Mouse (Mus musculus) megakaryocyte, embryonic 14.5 days (primary cell): ENCODE results near the gene Tspan17. TPM values are rescaled to one million over a fixed set of nuclear protein-coding genes. Genes with fewer than 3 reads are reported as not detected.

Experiments used
- H3K27me3 ChIP-seq: replicated peaks from 2 replicates; pipeline ENCODE3; 2012; ENCODE audit warnings: inconsistent platforms
- H3K36me3 ChIP-seq: replicated peaks from 2 replicates; pipeline ENCODE3; 2012; ENCODE audit warnings: low read length, inconsistent platforms, mixed read lengths
- H3K4me1 ChIP-seq: 2 replicates; pipeline ENCODE4 v1.6.1; 2012; ENCODE audit warnings: inconsistent platforms
- H3K4me3 ChIP-seq: replicated peaks from 2 replicates; pipeline ENCODE3; 2012; ENCODE audit warnings: moderate library complexity, mild to moderate bottlenecking, inconsistent platforms
- H3K9me3 ChIP-seq: 2 replicates; pipeline ENCODE4 v1.6.1; 2012; ENCODE audit warnings: inconsistent platforms
- FLI1 ChIP-seq: IDR thresholded peaks from 2 replicates; pipeline ENCODE4 v1.6.1; 2012; ENCODE audit warnings: low read length, inconsistent platforms, mixed read lengths
- GATA1 ChIP-seq: IDR thresholded peaks from 3 replicates; pipeline ENCODE4 v1.6.1; 2012; ENCODE audit warnings: mixed read lengths, low read length, inconsistent platforms, borderline replicate concordance
- polyA plus RNA-seq: library from polyadenylated mRNA; stranded (reverse); fragments of >175 nt; gene quantifications from 2 replicates; pipeline ENCODE4 v1.2.3, GENCODE M21; 2012; ENCODE audit warnings: low replicate concordance; ENCODE audit not compliant: insufficient read depth

Tspan17 gene
- polyA plus RNA-seq, 1 experiment: 8.0 TPM

DNA sequence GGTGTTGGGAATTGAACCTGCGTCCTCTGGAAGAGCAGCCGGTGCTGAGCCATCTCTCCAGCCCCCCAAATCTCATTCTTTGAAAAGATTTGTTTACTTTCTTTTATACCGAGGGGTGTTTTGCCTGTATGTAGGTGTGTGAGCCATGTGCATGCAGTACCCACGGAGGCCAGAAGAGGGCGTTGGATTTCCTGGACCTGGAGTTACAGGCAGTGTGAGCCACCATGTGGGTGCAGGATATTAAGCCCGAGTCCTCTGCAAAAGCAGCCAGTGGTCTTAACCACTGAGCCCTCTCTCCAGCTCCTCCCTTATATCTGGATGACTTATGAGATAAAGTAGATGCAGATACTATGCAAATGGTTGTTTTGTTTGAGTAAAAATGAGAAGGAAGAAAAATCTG lies 13.8 kb downstream of the Tspan17 start:
- H3K9me3 ChIP-seq: peaks cover 10% of the 10 kb centered on the region
- H3K27me3 ChIP-seq: peaks cover 54% of the 10 kb centered on the region
- no peaks in the 10 kb centered on the region for H3K36me3 ChIP-seq
- H3K4me3 ChIP-seq: no peak overlapping the region
- TF ChIP-seq FLI1: no peak
- no peak for TF ChIP-seq GATA1
- peaks cover 4% of the 10 kb centered on the region; the same call in 1 of the 2 replicates for H3K4me1 ChIP-seq

DNA sequence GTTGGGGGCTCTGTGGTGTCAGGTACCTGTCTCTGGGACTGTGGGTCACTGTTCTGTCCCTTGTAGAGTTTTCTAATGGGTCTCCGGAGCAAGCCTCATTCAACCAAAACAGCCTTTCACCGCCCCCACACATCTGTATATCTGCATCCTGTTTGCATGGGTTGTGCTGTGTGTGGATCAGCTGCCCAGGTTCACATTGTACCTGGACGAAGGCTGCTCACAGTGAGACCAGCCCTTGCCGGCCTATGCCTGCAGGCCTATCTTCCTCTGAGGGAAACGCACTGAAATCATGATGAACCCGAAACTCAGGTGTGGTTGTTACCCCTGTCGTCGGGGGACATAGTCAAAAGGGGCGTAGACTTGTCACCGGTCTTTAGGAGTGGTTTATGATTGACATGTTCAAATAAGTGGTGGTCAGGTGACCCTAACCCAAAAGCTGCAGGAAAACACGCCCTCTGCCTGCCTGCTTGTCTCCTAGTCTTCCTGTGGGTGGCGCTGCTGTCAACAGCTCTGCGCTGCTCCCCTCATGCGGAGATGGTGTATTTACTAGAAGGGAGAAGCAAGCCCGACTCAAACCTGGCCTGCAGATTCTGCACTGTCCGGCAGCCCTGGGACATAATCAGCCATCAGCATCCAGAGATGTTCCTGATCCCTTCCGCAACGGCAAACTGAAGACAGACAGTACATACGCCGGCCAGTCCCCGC lies 16.1 kb downstream of the Tspan17 start:
- TF ChIP-seq GATA1: no peak
- TF ChIP-seq FLI1: no peak
- H3K36me3 ChIP-seq: no peaks in the 10 kb centered on the region
- H3K4me1 ChIP-seq: no peaks in the 10 kb centered on the region; the same call in 1 of the 2 replicates
- H3K4me3 ChIP-seq: no peak overlapping the region
- peaks cover 43% of the 10 kb centered on the region for H3K27me3 ChIP-seq
- H3K9me3 ChIP-seq: peaks cover 10% of the 10 kb centered on the region

DNA sequence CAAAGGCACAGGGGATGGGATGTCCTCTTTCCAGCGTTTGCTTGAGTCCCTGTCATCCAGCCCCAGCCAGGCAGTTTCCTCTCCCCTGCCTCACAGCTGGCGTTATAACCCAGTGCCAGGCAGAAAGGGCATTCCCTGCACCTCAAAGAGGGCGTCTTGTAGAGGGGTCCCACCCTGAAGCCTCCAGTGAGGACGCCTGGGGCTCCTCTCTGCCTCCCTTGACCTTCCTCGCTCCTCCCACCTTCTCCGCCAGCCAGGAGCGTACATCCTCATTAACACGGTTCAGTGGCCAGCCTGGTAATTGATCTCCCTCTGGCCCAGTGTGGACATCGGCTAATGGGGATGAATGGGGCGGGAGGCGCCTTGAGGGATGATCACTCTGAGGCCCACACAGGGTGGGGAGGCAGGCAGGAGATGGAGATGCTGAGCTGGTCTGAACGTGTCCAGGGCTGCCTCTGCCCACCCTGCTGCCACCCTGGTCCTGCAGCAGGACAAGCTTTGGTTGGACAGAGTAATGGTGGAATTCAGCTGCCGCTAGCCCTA lies 17.3 kb downstream of the Tspan17 start:
- Histone ChIP-seq H3K36me3 (no peaks in the 10 kb centered on the region), H3K27me3 (peaks cover 38% of the 10 kb centered on the region), H3K9me3 (peaks cover 10% of the 10 kb centered on the region), H3K4me3 (no peak overlapping the region), H3K4me1 (no peaks in the 10 kb centered on the region; the same call in 1 of the 2 replicates)
- TF ChIP-seq GATA1 (no peak), FLI1 (no peak)

DNA sequence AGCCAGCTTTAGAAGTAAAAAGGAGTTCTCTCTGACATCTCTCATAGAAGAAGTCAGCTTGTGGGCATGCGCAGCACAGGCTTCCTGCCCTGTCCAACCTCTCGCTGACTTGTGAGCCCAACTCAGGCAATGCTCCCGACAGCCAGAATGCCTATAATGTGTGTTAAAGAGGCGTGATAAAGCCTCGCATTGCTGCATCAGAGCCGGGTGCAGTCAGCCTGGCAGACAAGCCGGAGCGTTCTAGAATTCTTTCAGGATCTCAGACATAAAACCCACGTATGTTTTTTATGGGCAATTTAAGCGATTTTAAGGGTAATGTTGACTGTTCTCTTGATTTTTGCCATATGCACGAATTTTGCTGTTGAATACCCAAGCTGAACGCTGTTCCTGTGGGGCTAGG lies 18.9 kb downstream of the Tspan17 start:
- no peak for TF ChIP-seq GATA1
- no peak for TF ChIP-seq FLI1
- Histone ChIP-seq H3K4me1 (no peaks in the 10 kb centered on the region; the same call in 1 of the 2 replicates), H3K9me3 (peaks cover 7% of the 10 kb centered on the region), H3K27me3 (peaks cover 37% of the 10 kb centered on the region), H3K4me3 (no peak overlapping the region), H3K36me3 (no peaks in the 10 kb centered on the region)

DNA sequence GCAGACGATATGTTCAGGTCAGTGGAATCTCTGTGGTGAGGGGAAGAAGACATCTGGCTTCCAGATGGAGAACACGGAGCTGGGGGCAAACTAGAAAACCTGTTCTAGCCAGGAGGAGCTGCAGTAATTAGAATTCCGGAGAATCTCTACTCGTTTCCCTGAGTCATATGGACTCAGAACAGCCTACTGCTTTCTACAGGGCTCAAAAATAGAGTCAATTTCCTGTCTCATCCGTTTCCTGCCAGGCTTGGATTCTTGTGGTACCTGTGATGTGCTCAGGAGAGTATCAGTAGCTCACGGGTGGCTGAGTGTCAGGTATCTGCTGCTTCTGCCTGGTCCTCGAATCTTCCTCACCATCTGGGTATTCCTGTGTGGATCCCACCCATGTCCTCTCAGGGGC lies 22.3 kb downstream of the Tspan17 start:
- Histone ChIP-seq H3K9me3 (0 out of 2 replicates have a peak, but pooled peaks cover 4% of the 10 kb centered on the region), H3K4me3 (no peak overlapping the region), H3K27me3 (peaks cover 21% of the 10 kb centered on the region), H3K36me3 (no peaks in the 10 kb centered on the region), H3K4me1 (no peaks in the 10 kb centered on the region)
- TF ChIP-seq GATA1 (no peak), FLI1 (no peak)

DNA sequence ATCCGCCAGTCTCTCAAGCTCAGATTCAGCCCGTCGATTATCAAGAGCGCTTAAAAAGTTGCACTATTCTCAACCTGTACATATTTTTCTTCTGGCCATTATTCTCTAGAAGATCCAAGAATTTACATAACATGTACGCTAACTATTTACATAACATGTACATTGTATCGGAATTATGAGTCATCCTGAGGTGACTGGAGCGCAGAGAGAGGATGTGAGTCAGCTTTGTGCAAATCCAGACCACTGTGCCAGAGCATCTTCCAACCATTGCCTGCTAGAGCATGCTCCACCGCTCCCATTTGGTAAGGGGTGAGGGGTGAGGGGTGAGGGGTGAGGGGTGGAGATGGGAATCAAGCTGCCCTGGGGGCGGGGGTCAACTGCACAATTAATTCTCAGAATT lies 24.2 kb downstream of the Tspan17 start:
- H3K4me1 ChIP-seq: no peaks in the 10 kb centered on the region
- H3K9me3 ChIP-seq: no peaks in the 10 kb centered on the region
- peaks cover 24% of the 10 kb centered on the region for H3K27me3 ChIP-seq
- H3K4me3 ChIP-seq: no peak overlapping the region
- TF ChIP-seq GATA1: no peak
- TF ChIP-seq FLI1: no peak
- no peaks in the 10 kb centered on the region for H3K36me3 ChIP-seq

DNA sequence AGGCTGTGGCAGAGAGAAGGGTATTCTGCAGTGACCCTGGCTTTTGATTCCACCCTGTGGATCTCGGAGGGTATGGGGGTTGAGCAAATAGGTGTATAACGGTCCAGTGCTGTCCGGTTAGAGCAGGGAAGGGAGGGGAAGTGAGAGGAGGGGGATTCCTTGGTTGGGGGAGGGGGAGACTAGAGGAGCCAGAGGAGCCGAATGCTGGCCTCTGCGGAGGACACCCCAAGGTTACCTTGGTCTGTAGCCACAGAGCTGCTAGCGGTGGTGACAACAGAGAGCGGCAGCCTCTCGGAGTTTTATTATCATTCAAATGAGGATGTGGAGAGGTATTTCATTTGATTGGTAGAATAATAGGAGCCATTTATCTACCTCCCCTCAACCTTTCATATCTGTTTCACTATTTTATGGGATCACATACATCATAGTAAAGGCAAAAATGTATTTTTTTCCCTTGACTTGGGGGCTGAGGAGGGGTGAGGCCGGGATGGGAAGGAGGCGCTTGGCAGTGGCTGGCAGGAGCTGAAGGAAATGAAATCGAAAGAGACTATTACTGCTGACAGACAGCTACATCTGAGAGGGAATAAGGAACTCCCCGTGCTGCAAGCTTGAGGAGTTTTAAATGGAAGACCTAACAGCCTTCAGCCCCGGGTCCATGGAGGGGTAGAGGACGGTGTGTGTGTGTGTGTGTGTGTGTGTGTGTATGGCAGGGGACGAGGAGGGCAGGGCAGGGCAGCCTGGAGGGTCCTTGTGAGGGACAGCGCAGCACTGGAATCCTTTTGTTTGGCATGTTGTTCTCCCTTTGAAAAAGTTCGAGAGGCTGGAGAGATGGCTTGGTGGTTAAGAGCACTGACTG lies 29.4 kb downstream of the Tspan17 start:
- TF ChIP-seq FLI1 (no peak), GATA1 (no peak)
- peaks cover 39% of the 10 kb centered on the region for H3K27me3 ChIP-seq
- no peak overlapping the region for H3K4me3 ChIP-seq
- H3K4me1 ChIP-seq: peaks cover 12% of the 10 kb centered on the region
- H3K36me3 ChIP-seq: no peaks in the 10 kb centered on the region
- no peaks in the 10 kb centered on the region for H3K9me3 ChIP-seq

DNA sequence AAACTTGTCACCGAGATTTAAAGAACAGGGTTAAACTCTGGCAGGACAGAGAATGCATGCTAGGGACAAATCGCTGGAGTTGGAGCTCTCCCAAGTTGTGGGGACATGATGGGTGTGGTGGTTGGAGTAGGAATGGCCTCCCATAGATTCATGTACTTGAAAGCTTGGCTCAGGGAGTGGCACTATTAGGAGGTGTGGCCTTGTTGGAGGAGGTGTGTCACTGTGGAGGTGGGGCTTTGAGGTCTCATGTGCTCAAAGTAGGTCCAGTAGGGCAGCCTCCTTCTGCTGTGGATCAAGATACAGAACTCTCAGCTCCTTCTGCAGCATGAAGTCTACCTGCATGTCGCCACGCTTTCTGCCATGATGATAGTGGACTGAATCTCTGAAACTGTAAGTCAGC lies 31.9 kb downstream of the Tspan17 start:
- TF ChIP-seq GATA1 (no peak), FLI1 (no peak)
- no peaks in the 10 kb centered on the region for H3K36me3 ChIP-seq
- no peaks in the 10 kb centered on the region for H3K9me3 ChIP-seq
- peaks cover 44% of the 10 kb centered on the region for H3K27me3 ChIP-seq
- peaks cover 16% of the 10 kb centered on the region for H3K4me1 ChIP-seq
- H3K4me3 ChIP-seq: no peak overlapping the region

DNA sequence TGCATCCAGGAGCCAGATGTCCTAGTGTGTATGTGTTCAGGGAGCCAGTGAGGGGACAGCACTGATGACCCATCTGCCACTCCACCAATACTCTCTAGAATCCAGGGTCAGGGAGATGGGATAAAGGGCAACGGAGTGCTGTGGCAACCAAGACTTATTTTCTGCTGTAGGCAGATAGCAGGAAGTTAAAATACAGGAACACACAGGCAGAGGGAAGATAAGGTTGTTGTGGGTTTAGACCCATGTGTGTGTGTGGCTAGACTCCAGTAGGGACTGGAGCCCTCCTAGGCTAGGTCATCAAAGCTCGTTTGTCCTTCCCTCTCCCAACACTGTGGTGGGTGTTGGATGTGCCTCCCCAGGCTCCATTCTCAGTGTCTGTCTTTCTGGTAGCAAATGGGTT lies 32.8 kb downstream of the Tspan17 start:
- H3K4me3 ChIP-seq: no peak overlapping the region
- no peaks in the 10 kb centered on the region for H3K36me3 ChIP-seq
- peaks cover 16% of the 10 kb centered on the region for H3K4me1 ChIP-seq
- no peak for TF ChIP-seq GATA1
- no peak for TF ChIP-seq FLI1
- H3K9me3 ChIP-seq: no peaks in the 10 kb centered on the region
- H3K27me3 ChIP-seq: peaks cover 44% of the 10 kb centered on the region

DNA sequence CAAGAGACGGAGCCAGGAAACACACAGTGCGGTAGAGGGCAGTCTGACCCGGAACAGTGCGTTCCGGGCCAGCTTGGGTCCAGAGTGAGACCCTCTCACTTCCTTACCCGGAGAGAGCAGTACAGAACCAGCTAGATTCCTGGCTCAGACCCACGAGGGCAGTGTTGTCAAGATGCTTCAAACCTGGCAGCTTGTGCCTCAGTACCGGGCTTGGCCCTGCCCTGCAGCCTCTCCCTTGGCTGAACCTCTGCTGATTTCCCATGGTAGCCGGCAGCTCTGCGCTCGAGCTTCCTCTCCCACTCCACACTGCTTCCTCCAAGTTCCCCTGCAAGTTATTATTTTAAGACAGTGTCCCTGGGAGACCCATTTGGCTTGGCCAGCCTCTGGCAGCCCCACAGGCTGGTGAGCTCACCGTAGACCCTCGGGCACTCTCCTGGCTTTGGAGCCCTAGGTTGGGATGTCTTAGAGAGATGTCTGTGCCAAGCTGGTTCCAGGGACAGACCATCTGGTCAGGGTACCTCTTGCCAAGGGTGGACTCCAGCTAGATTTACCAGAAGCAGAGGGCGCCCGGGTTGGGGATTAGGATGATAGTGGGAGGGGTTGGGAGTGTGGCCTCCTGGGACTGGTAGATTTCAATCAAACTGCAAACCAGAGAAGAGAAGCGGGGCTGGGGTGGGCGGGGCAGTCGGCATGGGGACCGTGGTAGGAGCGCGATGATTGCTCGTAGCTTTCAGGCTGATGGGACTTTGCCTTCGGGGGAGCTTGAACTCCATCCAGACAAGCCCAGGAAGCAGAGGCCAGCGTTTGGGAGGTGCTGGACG lies 35.1 kb downstream of the Tspan17 start:
- peak overlapping the region; percentile 18 for H3K4me3 ChIP-seq
- no peaks in the 10 kb centered on the region for H3K36me3 ChIP-seq
- peaks cover 16% of the 10 kb centered on the region for H3K4me1 ChIP-seq
- H3K27me3 ChIP-seq: peaks cover 40% of the 10 kb centered on the region
- H3K9me3 ChIP-seq: no peaks in the 10 kb centered on the region
- TF ChIP-seq GATA1 (no peak), FLI1 (no peak)
